Mouse (Mus musculus): Measurements from ENCODE around the gene Pcf11.
A peak's percentile ranks its signal among the peaks of the same experiment; 100 is the strongest.

GRCm38 (mm10) chr7:92624488-92624887, 45.2 kb downstream of the Pcf11 start:
- TF ChIP-seq MAFK (IDR thresholded peaks at IDR 0.05; ENCODE audit: borderline replicate concordance, low read depth, low read length) (no peak), CTCF (IDR thresholded peaks at IDR 0.05 in 2 of 3, conservative IDR thresholded peaks at IDR 0.05 in 1 of 3; ENCODE audit: control insufficient read depth in 1 of 3, insufficient read depth in 1 of 3, low read depth in 2 of 3, low read length in 3 of 3, poor library complexity in 1 of 3, severe bottlenecking in 1 of 3) (peak in 2 of 3 experiments; percentile 32 to 47; a peak in 5 of 6 replicates), E2F4 (IDR thresholded peaks at IDR 0.05; ENCODE audit: borderline replicate concordance, low read depth, low read length) (no peak), POLR2A (IDR thresholded peaks at IDR 0.05; ENCODE audit: control insufficient read depth in 1 of 2, insufficient read depth in 1 of 2, low read depth in 1 of 2, low read length in 2 of 2, poor library complexity in 1 of 2) (no peak), EP300 (IDR thresholded peaks at IDR 0.05; ENCODE audit: low read depth in 1 of 2, low read length in 2 of 2) (no peak), USF1 (IDR thresholded peaks at IDR 0.05; ENCODE audit: low read depth, low read length) (no peak), POLR2AphosphoS5 (IDR thresholded peaks at IDR 0.05; ENCODE audit: borderline replicate concordance, low read depth, low read length) (no peak), HCFC1 (IDR thresholded peaks at IDR 0.05; ENCODE audit: low read depth, low read length) (no peak), MYC (IDR thresholded peaks at IDR 0.05; ENCODE audit: low read depth, low read length) (no peak), MEF2A (IDR thresholded peaks at IDR 0.05; ENCODE audit: extremely low read depth, insufficient replicate concordance, low read depth, low read length, poor library complexity, severe bottlenecking) (no peak), RAD21 (IDR thresholded peaks at IDR 0.05; ENCODE audit: low read depth, low read length) (peak; percentile 48), ZNF384 (IDR thresholded peaks at IDR 0.05; ENCODE audit: low read depth, low read length) (no peak), SMC3 (IDR thresholded peaks at IDR 0.05; ENCODE audit: low read depth, low read length) (peak; percentile 57)

Measured in MEL (cell line).